ENCODE assay signal across 7 mouse cellular contexts in genomic region chr16:36827611-36828053, GRCm38 (mm10). TPM values are rescaled to one million over a fixed set of nuclear protein-coding genes. Genes with fewer than 3 reads are reported as not detected.
DNase-seq lines count a peak whose midpoint lies in the region; ATAC-seq and TF ChIP-seq lines count a peak whose summit lies in the region.

No protein-coding gene starts in this region.

- H3K36me3 ChIP-seq in thymus, adult 2 months (ENCODE audit: control insufficient read depth, insufficient read depth, low read length), result no peaks in the 10 kb centered on the region
- H3K36me3 ChIP-seq in liver, embryonic 12.5 days, result no peaks in the 10 kb centered on the region

- H3K9me3 ChIP-seq in liver, embryonic 12.5 days (replicated peaks), result no peaks in the 10 kb centered on the region

- H3K4me1 ChIP-seq in thymus, adult 2 months (replicated peaks; ENCODE audit: control insufficient read depth, insufficient read depth, low read length), result peaks cover 8% of the 10 kb centered on the region
- H3K4me1 ChIP-seq in liver, embryonic 12.5 days, result peaks cover 15% of the 10 kb centered on the region

- H3K4me2 ChIP-seq in liver, embryonic 12.5 days, result peak overlapping the region; percentile 96

- ATAC-seq in erythroid progenitor cell, adult 5-6 weeks (replicated peaks; ENCODE audit: low FRiP score, poor library complexity, severe bottlenecking), result peak; percentile 75; the same call in 1 of the 2 replicates
- peak; percentile 76 for ATAC-seq in liver, embryonic 12.5 days

- no peak for TF ChIP-seq POLR2A in thymus, adult 2 months (IDR thresholded peaks at IDR 0.05; ENCODE audit: control insufficient read depth, extremely low read depth, insufficient read depth, low read length, poor library complexity)

- no peaks in the 10 kb centered on the region for H3K27me3 ChIP-seq in thymus, adult 2 months (ENCODE audit: control insufficient read depth, insufficient read depth, low read length)
- H3K27me3 ChIP-seq in liver, embryonic 12.5 days (replicated peaks), result peaks cover 7% of the 10 kb centered on the region; the same call in 1 of the 2 replicates

- no peak overlapping the region for H3K27ac ChIP-seq in thymus, adult 2 months (ENCODE audit: control insufficient read depth, insufficient read depth, low read length)
- H3K27ac ChIP-seq in liver, embryonic 12.5 days, result no peak overlapping the region

- no peak for TF ChIP-seq CTCF in thymus, adult 2 months (IDR thresholded peaks at IDR 0.05; ENCODE audit: borderline replicate concordance, control insufficient read depth, extremely low read depth, insufficient read depth, low read length, poor library complexity)

- H3K9ac ChIP-seq in liver, embryonic 12.5 days, result peak overlapping the region; percentile 86

- peak overlapping the region; percentile 85 for H3K4me3 ChIP-seq in thymus, adult 2 months (ENCODE audit: control insufficient read depth, insufficient read depth, low read length)
- peak overlapping the region; percentile 81 for H3K4me3 ChIP-seq in liver, embryonic 12.5 days

- DNase-seq in thymus, adult 2 months, result no peak
- no peak for DNase-seq in thymus, postnatal 36 days
- DNase-seq in ovary, postnatal 36 days (ENCODE audit: low spot score), result no peak
- DNase-seq in gastrocnemius, adult 18-20 months (ENCODE audit: low spot score), result no peak
- no peak for DNase-seq in right cerebral cortex, postnatal 10 days (ENCODE audit: low spot score in 2 of 2)

- 9% methylated on average over 11 of the region's 11 CpGs for WGBS in thymus, adult 2 months
- WGBS in liver, embryonic 12.5 days (ENCODE audit: insufficient replicate concordance), result 5% methylated on average over 11 of the region's 11 CpGs

RNA-seq across cellular contexts. Expression of gene Iqcb1, which starts 0.6 kb away (rescaled TPM):
- 2.6 and 4.1 TPM in 2 replicates for polyA plus RNA-seq in thymus, adult 2 months (2012; rRNA removed)
- total RNA-seq in erythroid progenitor cell, adult 5-6 weeks (2015; ENCODE audit: low replicate concordance), result 17.3 TPM in 1 of 2 replicates, not detected in the other
- total RNA-seq in erythroid progenitor cell, adult 5-6 weeks (2017; ENCODE audit: low replicate concordance), result 4.5 and 34.8 TPM in 2 replicates
- polyA plus RNA-seq in liver, embryonic 12.5 days (2016; fragmentation: Nextera tagmentation; extraction: Ambion mirVana), result 16.6 and 17.4 TPM in 2 replicates
- 1 to 10 TPM; 6.1 to 6.6 TPM for total RNA-seq in gastrocnemius, adult 18-20 months (2021)

RNA-seq across cellular contexts. Expression of gene Slc15a2, which starts 42.9 kb away (rescaled TPM):
- 5.5 and 7.1 TPM in 2 replicates for polyA plus RNA-seq in thymus, adult 2 months (2012; rRNA removed)
- 19.3 and 21.6 TPM in 2 replicates for total RNA-seq in erythroid progenitor cell, adult 5-6 weeks (2015; ENCODE audit: low replicate concordance)
- 19.1 and 41.9 TPM in 2 replicates for total RNA-seq in erythroid progenitor cell, adult 5-6 weeks (2017; ENCODE audit: low replicate concordance)
- 1.4 and 2.1 TPM in 2 replicates for polyA plus RNA-seq in liver, embryonic 12.5 days (2016; fragmentation: Nextera tagmentation; extraction: Ambion mirVana)
- 1 to 10 TPM; 1.5 to 2.2 TPM for total RNA-seq in gastrocnemius, adult 18-20 months (2021)

RNA-seq across cellular contexts. Expression of gene Eaf2, which starts 47.2 kb away (rescaled TPM):
- 0.65 and 1.2 TPM in 2 replicates for polyA plus RNA-seq in thymus, adult 2 months (2012; rRNA removed)
- total RNA-seq in erythroid progenitor cell, adult 5-6 weeks (2015; ENCODE audit: low replicate concordance), result 11.9 TPM in 1 of 2 replicates, not detected in the other
- total RNA-seq in erythroid progenitor cell, adult 5-6 weeks (2017; ENCODE audit: low replicate concordance), result 0.77 TPM in 1 of 2 replicates, not detected in the other
- 0.35 and 0.39 TPM in 2 replicates for polyA plus RNA-seq in liver, embryonic 12.5 days (2016; fragmentation: Nextera tagmentation; extraction: Ambion mirVana)
- under 1 TPM in 1 of 2 experiments, not detected in 1; 0.32 TPM for total RNA-seq in gastrocnemius, adult 18-20 months (2021)

RNA-seq across cellular contexts. Expression of gene Golgb1, which starts 47.3 kb away (rescaled TPM):
- polyA plus RNA-seq in thymus, adult 2 months (2012; rRNA removed), result 46.6 and 47.6 TPM in 2 replicates
- total RNA-seq in erythroid progenitor cell, adult 5-6 weeks (2015; ENCODE audit: low replicate concordance), result 17.6 and 22.3 TPM in 2 replicates
- 56.7 and 82.3 TPM in 2 replicates for total RNA-seq in erythroid progenitor cell, adult 5-6 weeks (2017; ENCODE audit: low replicate concordance)
- polyA plus RNA-seq in liver, embryonic 12.5 days (2016; fragmentation: Nextera tagmentation; extraction: Ambion mirVana), result 31.4 and 36.3 TPM in 2 replicates
- 10 to 100 TPM; 21.8 to 22.3 TPM for total RNA-seq in gastrocnemius, adult 18-20 months (2021)

Comparison
In these comparisons a context has a peak if more than half of its experiments do, and no peak if none do; other contexts are left out.
1. RNA of gene Slc15a2, which starts 42.9 kb away (total RNA-seq): 19.1 to 41.9 TPM in erythroid progenitor cell, adult 5-6 weeks; 1.5 to 2.2 TPM in gastrocnemius, adult 18-20 months; every median in the first group is over 4 times any median in the second.